Mouse (Mus musculus): ENCODE measurements around the gene C5ar2. TPM values are rescaled to one million over a fixed set of nuclear protein-coding genes. Genes with fewer than 3 reads are reported as not detected.
"Not testable (repeated sequence)": the region's sequence is repeated elsewhere in the genome, so short reads cannot be mapped to it uniquely, and the experiment has no call there.

The C5ar2 gene
- polyA plus RNA-seq, 1 experiment: 1.7 TPM

- no peak for DNase-seq (ENCODE audit: low spot score)
Observed at GRCm38 (mm10) chr7:16257830-16258229, 13.9 kb upstream of the C5ar2 start.

DNA sequence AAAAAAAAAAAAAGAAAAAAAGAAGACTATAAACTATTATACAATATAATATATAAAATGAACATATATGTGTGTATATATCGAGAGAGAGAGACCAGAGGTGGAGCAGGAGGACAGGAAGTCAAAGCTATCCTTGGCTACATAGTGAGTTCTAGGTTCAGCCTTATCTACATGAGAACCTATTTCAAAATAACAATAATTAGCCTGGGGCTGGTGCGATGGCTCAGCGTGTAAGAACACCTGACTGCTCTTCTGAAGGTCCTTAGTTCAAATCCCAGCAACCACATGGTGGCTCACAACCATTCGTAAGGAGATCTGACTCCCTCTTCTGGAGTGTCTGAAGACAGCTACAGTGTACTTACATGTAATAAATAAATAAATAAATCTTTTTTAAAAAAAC is 12.0 kb upstream of the C5ar2 start:
- DNase-seq (ENCODE audit: low spot score): not testable (repeated sequence)

DNA sequence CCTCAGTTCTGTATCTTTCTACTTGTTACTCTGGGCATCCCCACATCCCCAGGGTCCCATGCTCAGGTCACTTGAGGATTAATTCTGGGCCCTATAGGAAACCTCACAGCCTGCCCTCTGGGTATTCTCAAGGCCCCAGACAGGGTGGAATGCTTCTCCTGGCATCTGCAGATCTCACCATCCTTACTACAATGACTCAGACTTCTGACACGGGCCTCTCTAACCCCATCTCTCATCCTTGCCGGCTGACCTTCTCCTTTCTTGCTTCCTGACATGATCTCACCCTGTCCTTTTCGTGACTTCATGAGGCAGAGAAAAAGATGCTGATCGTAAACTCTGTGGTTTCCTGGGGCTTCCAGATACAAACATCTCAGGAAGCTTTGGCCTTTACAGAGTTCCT is 10.2 kb upstream of the C5ar2 start:
- no peak for DNase-seq (ENCODE audit: low spot score)

GRCm38 (mm10) chr7:16250687-16251086 is 6.7 kb upstream of the C5ar2 start:
- DNase-seq (ENCODE audit: low spot score): no peak

DNA sequence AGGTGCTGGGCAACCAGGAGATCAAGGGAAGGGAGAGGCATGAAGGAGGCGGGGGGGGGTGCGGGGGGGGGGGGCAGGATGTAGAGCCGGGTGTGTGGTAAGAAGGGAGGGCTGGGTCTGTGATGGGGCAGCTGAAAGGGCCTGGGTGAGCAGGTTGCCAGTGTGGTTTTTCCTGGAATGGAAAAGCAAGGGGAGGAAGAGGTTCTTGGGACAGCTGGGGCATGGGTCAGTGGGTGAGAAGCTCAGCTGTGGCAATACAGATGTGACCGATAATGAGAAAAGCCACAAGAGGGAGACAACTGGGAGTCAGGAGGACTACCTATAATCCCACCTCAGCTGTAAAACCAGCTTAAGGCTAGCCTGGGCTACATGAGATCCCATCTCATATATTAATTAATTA is 2.0 kb upstream of the C5ar2 start:
- DNase-seq (ENCODE audit: low spot score): no peak

DNA sequence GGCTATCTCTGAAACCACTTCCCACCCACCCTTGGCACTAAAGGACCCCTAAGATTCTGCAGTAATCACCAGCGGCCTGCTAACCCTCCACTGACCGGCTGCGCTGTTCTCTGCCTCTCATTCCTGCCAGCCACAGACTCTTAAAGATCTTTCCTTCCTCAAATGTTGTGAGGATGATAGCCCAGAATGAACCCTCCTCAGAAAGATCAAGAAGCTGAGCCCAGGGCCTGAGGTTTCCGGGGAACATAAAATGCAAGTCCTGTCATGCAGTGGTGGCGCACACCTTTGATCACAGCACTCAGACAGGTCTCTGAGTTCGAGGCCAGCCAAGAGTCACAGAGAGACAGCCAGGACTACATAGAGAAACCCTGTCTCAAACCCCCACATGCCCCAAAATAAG is 1.8 kb downstream of the C5ar2 start:
- DNase-seq (ENCODE audit: low spot score): no peak

DNA sequence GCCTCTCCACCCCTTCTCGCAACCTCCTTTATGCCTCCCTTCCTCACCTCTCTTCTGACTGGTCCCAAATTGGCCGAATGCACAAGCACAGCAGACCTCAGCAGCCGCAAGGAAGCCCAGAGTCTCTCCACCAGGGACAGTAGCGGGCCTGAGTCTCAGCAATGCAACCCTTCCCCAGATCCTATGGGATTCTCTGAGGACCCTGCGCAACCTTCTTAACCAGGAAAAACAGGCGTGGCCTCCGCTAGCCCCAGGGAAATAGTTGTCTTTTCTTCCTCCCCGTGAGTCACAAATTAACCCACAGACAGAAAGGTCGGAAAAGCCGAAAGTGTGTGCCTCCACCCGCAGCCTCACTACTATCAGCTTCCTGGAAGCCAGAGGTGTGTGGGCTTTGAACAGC is 2.2 kb downstream of the C5ar2 start:
- no peak for DNase-seq (ENCODE audit: low spot score)

- DNase-seq (ENCODE audit: low spot score): no peak
Observed at GRCm38 (mm10) chr7:16240978-16241303, 3.0 kb downstream of the C5ar2 start.

DNA sequence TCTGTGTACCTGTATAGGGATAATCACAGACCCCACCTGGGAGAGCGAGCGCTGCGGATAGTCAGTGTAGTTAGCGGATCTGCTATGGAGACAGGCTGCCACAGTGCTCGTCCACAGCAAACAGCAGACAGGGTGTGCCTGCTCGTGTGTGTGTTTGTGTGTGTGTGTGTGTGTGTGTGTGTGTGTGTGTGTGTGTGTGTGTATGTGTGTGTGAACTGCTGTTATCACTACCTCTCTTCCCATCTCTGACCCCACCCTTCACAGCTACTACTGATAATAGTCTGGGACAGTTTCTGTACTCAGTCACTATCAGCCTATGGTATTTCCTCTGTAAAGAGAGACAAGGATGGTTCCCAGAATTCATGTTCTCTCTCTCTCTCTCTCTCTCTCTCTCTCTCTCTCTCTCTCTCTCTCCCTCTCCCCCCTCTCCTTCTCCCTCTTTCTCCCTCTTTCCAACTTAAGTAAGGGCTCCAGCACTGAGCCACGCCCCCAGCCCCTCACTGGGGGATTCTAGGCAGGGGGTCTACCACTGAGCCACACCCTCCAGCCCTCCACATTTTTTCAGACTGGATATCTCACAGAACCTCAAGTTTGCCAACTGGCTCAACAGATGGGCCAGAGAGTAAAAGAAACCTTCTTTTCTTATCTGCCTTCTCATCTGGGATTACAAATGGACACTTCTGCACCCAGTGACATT is 3.5 kb downstream of the C5ar2 start:
- DNase-seq (ENCODE audit: low spot score): no peak

GRCm38 (mm10) chr7:16239554-16239997 is 4.4 kb downstream of the C5ar2 start:
- no peak for DNase-seq (ENCODE audit: low spot score)

DNA sequence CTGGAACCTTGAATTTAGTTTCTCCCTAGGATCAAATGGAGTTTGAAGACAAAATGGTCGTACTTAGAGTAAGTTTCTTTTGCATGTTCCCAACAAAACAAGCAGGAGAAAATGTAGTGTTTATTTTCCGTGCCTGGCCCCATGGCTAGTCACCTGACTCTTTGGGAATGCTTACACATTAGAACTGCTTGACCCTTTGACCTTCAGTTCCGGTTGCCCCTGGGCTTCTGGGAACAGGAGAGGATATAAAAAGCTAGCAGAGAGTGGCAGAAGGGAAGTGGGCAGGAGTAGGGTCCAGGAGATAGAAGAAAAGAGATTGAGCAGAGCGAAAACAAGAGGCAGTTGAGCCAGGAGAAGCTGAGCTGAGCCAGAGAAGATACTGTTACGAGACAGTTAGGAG is 14.1 kb downstream of the C5ar2 start:
- DNase-seq (ENCODE audit: low spot score): no peak

DNA sequence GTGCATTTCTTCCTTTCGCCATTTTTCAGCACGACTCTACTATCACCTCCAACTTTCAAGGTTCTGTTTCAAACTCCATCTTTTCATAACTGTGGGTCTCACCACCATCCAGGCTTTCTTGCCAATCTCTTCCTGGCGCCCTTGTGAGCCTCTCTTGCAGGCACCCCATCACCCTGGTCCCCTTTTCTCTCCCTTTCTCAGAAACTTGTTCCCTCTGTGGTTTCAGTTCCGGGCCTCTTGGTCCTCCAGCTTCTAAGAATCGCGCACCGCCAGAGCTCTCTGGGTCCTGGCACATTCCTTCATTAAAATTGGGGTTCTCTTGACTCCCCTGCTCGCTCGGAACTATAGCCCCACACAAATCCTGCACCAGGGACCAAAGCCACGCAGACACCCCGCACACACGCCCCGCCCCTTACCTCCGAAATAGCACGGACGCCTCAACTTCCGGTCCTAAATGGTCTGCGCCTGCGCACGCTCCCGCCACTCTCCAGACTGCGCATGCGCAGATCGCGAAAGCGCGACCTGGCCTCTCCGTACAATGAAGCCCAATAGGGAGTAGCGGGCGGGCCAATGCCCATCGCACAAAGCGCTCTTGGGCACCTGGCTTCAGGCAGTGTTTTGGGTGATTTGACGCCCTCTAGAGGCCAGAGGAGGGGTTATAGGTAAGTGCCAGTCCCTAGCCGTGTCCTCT is 22.2 kb downstream of the C5ar2 start, which contains the start of gene Dhx34:
Dhx34 (minus strand) TSS at position 456 of the 691 bp plus-strand sequence.
- DNase-seq (ENCODE audit: low spot score): peak; percentile 93

GRCm38 (mm10) chr7:16213986-16214385 is 30.0 kb downstream of the C5ar2 start:
- no peak for DNase-seq (ENCODE audit: low spot score)

GRCm38 (mm10) chr7:16213196-16213595 is 30.8 kb downstream of the C5ar2 start:
- no peak for DNase-seq (ENCODE audit: low spot score)

GRCm38 (mm10) chr7:16210862-16211365 is 33.0 kb downstream of the C5ar2 start:
- DNase-seq (ENCODE audit: low spot score): no peak

GRCm38 (mm10) chr7:16208781-16209665 is 34.9 kb downstream of the C5ar2 start:
- DNase-seq (ENCODE audit: low spot score): no peak

DNA sequence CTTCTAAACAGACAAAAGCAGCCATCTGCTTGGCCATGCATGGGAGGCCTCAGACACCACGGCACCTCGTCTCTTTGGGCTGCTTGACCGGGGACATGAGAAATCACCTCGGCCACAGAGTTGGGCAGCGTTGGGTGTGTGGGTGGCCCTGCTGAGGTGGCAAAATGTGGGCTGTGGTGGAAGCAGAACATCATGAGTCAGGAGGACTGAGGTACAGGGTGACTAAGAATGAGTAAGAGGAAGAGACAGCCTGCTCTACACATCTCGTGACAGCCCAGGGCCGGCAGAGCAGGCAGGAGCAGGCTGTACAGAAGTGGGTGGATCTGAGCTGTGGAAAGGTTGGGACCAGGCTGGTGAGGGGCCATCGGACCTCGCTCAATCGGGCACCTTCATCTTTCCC is 36.5 kb downstream of the C5ar2 start:
- no peak for DNase-seq (ENCODE audit: low spot score)

- no peak for DNase-seq (ENCODE audit: low spot score)
Observed at GRCm38 (mm10) chr7:16207076-16207475, 36.9 kb downstream of the C5ar2 start.

DNA sequence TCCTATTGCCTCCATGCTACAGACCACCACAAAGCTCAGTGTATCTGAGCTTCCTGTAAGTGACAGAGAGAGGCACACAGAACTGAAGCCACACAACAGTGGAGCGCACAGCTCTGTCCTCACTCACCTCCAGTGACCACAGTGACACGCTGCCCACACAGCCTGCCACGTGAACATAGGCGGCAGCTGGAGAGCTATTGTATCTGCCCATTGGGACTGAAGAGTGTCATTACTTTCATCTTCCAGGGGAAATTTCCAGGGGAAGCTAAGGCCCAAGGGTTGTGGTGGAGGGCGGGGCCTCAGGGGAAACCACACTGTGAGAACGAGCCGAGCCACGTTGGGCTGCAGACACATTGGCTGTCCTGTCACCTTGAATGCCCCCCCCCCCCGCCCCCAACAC is 39.2 kb downstream of the C5ar2 start:
- no peak for DNase-seq (ENCODE audit: low spot score)

GRCm38 (mm10) chr7:16203505-16203903 is 40.5 kb downstream of the C5ar2 start:
- no peak for DNase-seq (ENCODE audit: low spot score)

DNA sequence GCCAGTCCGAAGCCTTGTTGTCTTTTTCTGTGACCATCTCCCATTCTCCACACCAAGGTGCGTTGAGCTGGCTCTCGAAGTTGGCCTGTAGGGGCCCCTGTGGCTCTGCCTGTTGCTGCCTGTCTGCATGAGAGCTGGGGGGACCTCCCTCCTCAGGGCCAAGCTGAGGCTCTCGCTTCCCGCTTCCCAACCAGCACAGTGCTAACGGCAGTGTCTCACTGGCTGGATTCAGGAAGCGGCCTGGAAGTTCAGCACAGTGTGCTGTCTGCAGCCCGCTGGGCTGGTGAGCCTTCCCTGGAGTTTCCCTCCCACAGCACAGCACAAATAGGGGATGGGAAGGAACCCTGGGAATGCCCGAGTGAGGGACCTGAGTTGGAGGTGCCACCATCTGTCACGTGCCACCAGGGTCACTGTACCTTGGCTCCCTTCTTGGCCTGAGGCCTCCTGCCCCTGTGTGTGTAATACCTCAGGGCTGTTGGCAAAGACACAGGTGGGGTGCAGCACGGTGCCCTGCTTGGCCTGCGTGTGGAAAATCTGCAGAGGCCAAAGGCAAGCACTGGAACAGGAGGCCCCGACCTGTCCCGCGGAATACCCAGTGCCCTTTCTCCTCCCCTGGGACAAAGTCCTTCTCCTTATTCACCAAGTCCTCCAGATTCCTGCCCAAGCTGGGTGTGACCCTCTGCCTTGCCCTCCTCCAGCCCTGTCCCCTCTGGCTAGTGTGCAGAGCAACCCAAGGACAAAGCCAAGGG is 41.0 kb downstream of the C5ar2 start:
- DNase-seq (ENCODE audit: low spot score): no peak

- no peak for DNase-seq (ENCODE audit: low spot score)
Observed at GRCm38 (mm10) chr7:16201136-16201535, 42.8 kb downstream of the C5ar2 start.
